Comparison of ENCODE assay signal across 17 mouse cellular contexts in genomic region chr3:89210731-89211130, GRCm38 (mm10). TPM values are rescaled to one million over a fixed set of nuclear protein-coding genes. Genes with fewer than 3 reads are reported as not detected.
DNase-seq lines count a peak whose midpoint lies in the region; ATAC-seq lines count a peak whose summit lies in the region.
"Had no signal": no experiment of that assay in that cellular context is flagged by ENCODE, and none has a peak within 500 bp of the region (broad histone marks: within the 10 kb centered on the region; RNA-seq: fewer than 3 reads in every experiment).

No protein-coding gene starts in this region.

- H3K36me3 ChIP-seq in kidney, embryonic 14.5 days (ENCODE audit: control insufficient read depth, insufficient read depth, low read length) = peaks cover 49% of the 10 kb centered on the region
- peaks cover 53% of the 10 kb centered on the region for H3K36me3 ChIP-seq in embryonic facial prominence, embryonic 14.5 days (ENCODE audit: control insufficient read depth, insufficient read depth, low read length)

- no peak overlapping the region for H3K27ac ChIP-seq in kidney, embryonic 14.5 days (ENCODE audit: low read depth, low read length)
- H3K27ac ChIP-seq in embryonic facial prominence, embryonic 14.5 days (replicated peaks; ENCODE audit: low read depth, low read length) = peak overlapping the region; percentile 67
- H3K27ac ChIP-seq: heart, embryonic 10.5 days; hindbrain, embryonic 13.5 days; liver, embryonic 14.5 days; neural tube, embryonic 13.5 days had no signal

- no peaks in the 10 kb centered on the region for H3K27me3 ChIP-seq in kidney, embryonic 14.5 days (ENCODE audit: control insufficient read depth, insufficient read depth, low read length)
- H3K27me3 ChIP-seq in embryonic facial prominence, embryonic 14.5 days (replicated peaks; ENCODE audit: control insufficient read depth, insufficient read depth, low read length) = no peaks in the 10 kb centered on the region
- H3K27me3 ChIP-seq: hindbrain, embryonic 13.5 days; neural tube, embryonic 13.5 days had no signal

- H3K9me3 ChIP-seq in kidney, embryonic 14.5 days (ENCODE audit: control insufficient read depth, low read length) = no peaks in the 10 kb centered on the region
- no peaks in the 10 kb centered on the region for H3K9me3 ChIP-seq in embryonic facial prominence, embryonic 14.5 days (ENCODE audit: control insufficient read depth, low read length)
- H3K9me3 ChIP-seq: heart, embryonic 10.5 days; hindbrain, embryonic 13.5 days; neural tube, embryonic 13.5 days had no signal

- H3K4me1 ChIP-seq in kidney, embryonic 14.5 days (ENCODE audit: control insufficient read depth, insufficient read depth, low read length) = peaks cover 19% of the 10 kb centered on the region
- H3K4me1 ChIP-seq in embryonic facial prominence, embryonic 14.5 days (ENCODE audit: control insufficient read depth, insufficient read depth, low read length) = peaks cover 14% of the 10 kb centered on the region; the same call in 1 of the 2 replicates

- no peak overlapping the region for H3K4me3 ChIP-seq in kidney, embryonic 14.5 days (ENCODE audit: low read length)
- H3K4me3 ChIP-seq in embryonic facial prominence, embryonic 14.5 days (ENCODE audit: low read depth, low read length) = no peak overlapping the region
- H3K4me3 ChIP-seq: heart, embryonic 10.5 days; hindbrain, embryonic 13.5 days; neural tube, embryonic 13.5 days had no signal

- ATAC-seq in cerebellum, adult (ENCODE audit: insufficient number of reproducible peaks, low FRiP score, low TSS enrichment) = no peak
- no peak for ATAC-seq in kidney, embryonic 14.5 days (ENCODE audit: low FRiP score, low TSS enrichment)
- no peak for ATAC-seq in embryonic facial prominence, embryonic 14.5 days (ENCODE audit: low read depth)
- ATAC-seq: lung, postnatal 0 days had no signal

- WGBS in kidney, embryonic 14.5 days = 69% methylated on average over 7 of the region's 7 CpGs
- WGBS in embryonic facial prominence, embryonic 14.5 days = 73% methylated on average over 6 of the region's 7 CpGs

- no peak overlapping the region for H3K4me2 ChIP-seq in kidney, embryonic 14.5 days (replicated peaks; ENCODE audit: low read depth, low read length)
- peak overlapping the region; percentile 12; the same call in 1 of the 2 replicates for H3K4me2 ChIP-seq in embryonic facial prominence, embryonic 14.5 days (ENCODE audit: low read depth, low read length)
- H3K4me2 ChIP-seq: hindbrain, embryonic 13.5 days; neural tube, embryonic 13.5 days had no signal

- peak; percentile 47 for DNase-seq in cerebellum, adult 9-11 months
- DNase-seq in kidney, adult 18-20 months = peak; percentile 28
- DNase-seq in embryonic facial prominence, embryonic 14.5 days (ENCODE audit: low spot score) = peak; percentile 78
- DNase-seq in kidney, postnatal 36 days = peak; percentile 29 to 68
- DNase-seq in retina, embryonic 14.5 days (ENCODE audit: low spot score) = no peak
- no peak for DNase-seq in lung, postnatal 36 days
- DNase-seq: cerebellum, adult 9-10 months; gastrocnemius, postnatal 10 days; retina, postnatal 1 day; thymus, adult 2 months had no signal

- no peak overlapping the region for H3K9ac ChIP-seq in kidney, embryonic 14.5 days (ENCODE audit: low read depth, low read length)
- peak overlapping the region; percentile 25; the same call in 1 of the 2 replicates for H3K9ac ChIP-seq in embryonic facial prominence, embryonic 14.5 days (ENCODE audit: low read depth, low read length)
- H3K9ac ChIP-seq: hindbrain, embryonic 13.5 days; liver, embryonic 14.5 days; neural tube, embryonic 13.5 days had no signal

RNA-seq across cellular contexts. Expression of gene Thbs3, which starts 4.2 kb away (rescaled TPM):
- polyA plus RNA-seq in kidney, embryonic 14.5 days (2014; fragmentation: Nextera tagmentation; extraction: Ambion mirVana) = 12.5 and 13.2 TPM in 2 replicates
- 51.5 and 52.0 TPM in 2 replicates for polyA plus RNA-seq in embryonic facial prominence, embryonic 14.5 days (2014; fragmentation: Nextera tagmentation; extraction: Ambion mirVana)

RNA-seq across cellular contexts. Expression of gene Gba, which starts 8.0 kb away (rescaled TPM):
- polyA plus RNA-seq in kidney, embryonic 14.5 days (2014; fragmentation: Nextera tagmentation; extraction: Ambion mirVana) = 32.0 and 37.4 TPM in 2 replicates
- polyA plus RNA-seq in embryonic facial prominence, embryonic 14.5 days (2014; fragmentation: Nextera tagmentation; extraction: Ambion mirVana) = 47.8 and 54.5 TPM in 2 replicates

RNA-seq across cellular contexts. Expression of gene Mtx1, which starts 16.2 kb away (rescaled TPM):
- polyA plus RNA-seq in kidney, embryonic 14.5 days (2014; fragmentation: Nextera tagmentation; extraction: Ambion mirVana) = 217 and 259 TPM in 2 replicates
- 151 and 163 TPM in 2 replicates for polyA plus RNA-seq in embryonic facial prominence, embryonic 14.5 days (2014; fragmentation: Nextera tagmentation; extraction: Ambion mirVana)

RNA-seq across cellular contexts. Expression of gene Muc1, which starts 18.1 kb away (rescaled TPM):
- 8.0 and 13.6 TPM in 2 replicates for polyA plus RNA-seq in kidney, embryonic 14.5 days (2014; fragmentation: Nextera tagmentation; extraction: Ambion mirVana)
- polyA plus RNA-seq in embryonic facial prominence, embryonic 14.5 days (2014; fragmentation: Nextera tagmentation; extraction: Ambion mirVana) = 2.0 and 4.1 TPM in 2 replicates

RNA-seq across cellular contexts. Expression of gene Fam189b, which starts 27.8 kb away (rescaled TPM):
- polyA plus RNA-seq in kidney, embryonic 14.5 days (2014; fragmentation: Nextera tagmentation; extraction: Ambion mirVana) = 34.5 and 49.3 TPM in 2 replicates
- polyA plus RNA-seq in embryonic facial prominence, embryonic 14.5 days (2014; fragmentation: Nextera tagmentation; extraction: Ambion mirVana) = 27.9 and 33.9 TPM in 2 replicates

Comparison
In these comparisons a context has a peak if more than half of its experiments do, and no peak if none do; other contexts are left out.
1. DNase-seq: peak in cerebellum, adult 9-11 months (single experiment), kidney, adult 18-20 months (single experiment), embryonic facial prominence, embryonic 14.5 days (single experiment) and kidney, postnatal 36 days (2 of 2); none in retina, embryonic 14.5 days (single experiment) and lung, postnatal 36 days (single experiment).